Mouse (Mus musculus): ENCODE measurements around the gene Lhfp.

GRCm38 (mm10) chr3:53080286-53080685 lies 39.0 kb downstream of the Lhfp start:
- TF ChIP-seq EP300 (IDR thresholded peaks at IDR 0.05; ENCODE audit: insufficient read depth, low read depth, low read length) (no peak), CTCF (IDR thresholded peaks at IDR 0.05) (no peak), POLR2A (IDR thresholded peaks at IDR 0.05; ENCODE audit: insufficient read depth, low read depth, low read length) (no peak)
